ENCODE assay signal across 8 mouse cellular contexts in genomic region chr17:35835424-35836140, GRCm38 (mm10). TPM values are rescaled to one million over a fixed set of nuclear protein-coding genes. Genes with fewer than 3 reads are reported as not detected.
A peak's percentile ranks its signal among the peaks of the same experiment; 100 is the strongest.
DNase-seq lines count a peak whose midpoint lies in the region; ATAC-seq and TF ChIP-seq lines count a peak whose summit lies in the region.

No protein-coding gene starts in this region.

- 71% methylated on average over 26 of the region's 26 CpGs for WGBS in heart, embryonic 13.5 days
- WGBS in bone marrow, adult 2 months = 76% methylated on average over 26 of the region's 26 CpGs
- 65% methylated on average over 26 of the region's 26 CpGs for WGBS in forebrain, postnatal 0 days
- 74% methylated on average over 26 of the region's 26 CpGs for WGBS in limb, embryonic 14.5 days

- 0 out of 2 replicates have a peak overlapping the region, but pooled peaks have one; percentile 3 for H3K27ac ChIP-seq in heart, embryonic 13.5 days (replicated peaks)
- no peak overlapping the region for H3K27ac ChIP-seq in bone marrow, adult 2 months (ENCODE audit: control insufficient read depth, insufficient read depth, low read depth, low read length, poor library complexity)
- H3K27ac ChIP-seq in forebrain, postnatal 0 days (ENCODE audit: low read depth, low read length) = no peak overlapping the region
- no peak overlapping the region for H3K27ac ChIP-seq in limb, embryonic 14.5 days (replicated peaks; ENCODE audit: low read depth, low read length)

- H3K36me3 ChIP-seq in heart, embryonic 13.5 days = peaks cover 63% of the 10 kb centered on the region
- H3K36me3 ChIP-seq in forebrain, postnatal 0 days (ENCODE audit: insufficient read depth) = peaks cover 52% of the 10 kb centered on the region
- H3K36me3 ChIP-seq in limb, embryonic 14.5 days (ENCODE audit: control insufficient read depth, insufficient read depth, low read length) = peaks cover 60% of the 10 kb centered on the region

- H3K27me3 ChIP-seq in heart, embryonic 13.5 days (replicated peaks) = no peaks in the 10 kb centered on the region
- H3K27me3 ChIP-seq in forebrain, postnatal 0 days (ENCODE audit: insufficient read depth, low read length) = no peaks in the 10 kb centered on the region
- no peaks in the 10 kb centered on the region for H3K27me3 ChIP-seq in limb, embryonic 14.5 days (ENCODE audit: control insufficient read depth, insufficient read depth, low read length)

- no peak for DNase-seq in heart, postnatal 25 days (ENCODE audit: low spot score)
- no peak for DNase-seq in forebrain, postnatal 0 days
- DNase-seq in limb, embryonic 14.5 days (ENCODE audit: low spot score) = no peak
- no peak for DNase-seq in ovary, postnatal 14 days (ENCODE audit: low spot score)
- DNase-seq in layer of hippocampus, adult 8-10 months (ENCODE audit: low spot score in 2 of 2) = no peak
- no peak for DNase-seq in spleen, postnatal 36 days (ENCODE audit: low spot score in 2 of 2)

- H3K4me2 ChIP-seq in heart, embryonic 13.5 days = peak overlapping the region; percentile 90
- peak overlapping the region; percentile 77 for H3K4me2 ChIP-seq in forebrain, postnatal 0 days (ENCODE audit: low read depth)
- H3K4me2 ChIP-seq in limb, embryonic 14.5 days (replicated peaks; ENCODE audit: low read depth, low read length, severe bottlenecking) = peak overlapping the region; percentile 74

- no peaks in the 10 kb centered on the region for H3K9me3 ChIP-seq in heart, embryonic 13.5 days
- H3K9me3 ChIP-seq in forebrain, postnatal 0 days (ENCODE audit: low read length) = no peaks in the 10 kb centered on the region
- H3K9me3 ChIP-seq in limb, embryonic 14.5 days (ENCODE audit: control insufficient read depth, low read length) = no peaks in the 10 kb centered on the region

- peaks cover 52% of the 10 kb centered on the region for H3K4me1 ChIP-seq in heart, embryonic 13.5 days
- H3K4me1 ChIP-seq in bone marrow, adult 2 months (ENCODE audit: control insufficient read depth, insufficient read depth, low read length) = peaks cover 4% of the 10 kb centered on the region; the same call in 1 of the 2 replicates
- peaks cover 18% of the 10 kb centered on the region; the same call in 1 of the 2 replicates for H3K4me1 ChIP-seq in forebrain, postnatal 0 days (ENCODE audit: insufficient read depth)
- peaks cover 26% of the 10 kb centered on the region for H3K4me1 ChIP-seq in limb, embryonic 14.5 days (ENCODE audit: control insufficient read depth, insufficient read depth, low read length)

- peak overlapping the region; percentile 99 for H3K9ac ChIP-seq in heart, embryonic 13.5 days
- peak overlapping the region; percentile 93 for H3K9ac ChIP-seq in forebrain, postnatal 0 days
- 0 out of 2 replicates have a peak overlapping the region, but pooled peaks have one; percentile 25 for H3K9ac ChIP-seq in limb, embryonic 14.5 days (ENCODE audit: low read depth, low read length, severe bottlenecking)

- TF ChIP-seq POLR2A in bone marrow, adult 2 months (IDR thresholded peaks at IDR 0.05; ENCODE audit: borderline replicate concordance, control insufficient read depth, low read depth, low read length) = no peak
- TF ChIP-seq POLR2A in limb, embryonic 14.5 days (IDR thresholded peaks at IDR 0.05; ENCODE audit: borderline replicate concordance, extremely low read depth, insufficient read depth, insufficient read length) = no peak

- intact Hi-C loops in heart, postnatal 25 days (cut with DNase I) = loop anchor here (1.0 to 10.0 kb wide), 3 partner anchors 37 to 149 kb away; partner anchors contain the start of genes Mrps18b, Ppp1r10 and Prr3

- TF ChIP-seq CTCF in bone marrow, adult 2 months (IDR thresholded peaks at IDR 0.05; ENCODE audit: control insufficient read depth, insufficient read depth, low read length) = no peak
- TF ChIP-seq CTCF in forebrain, postnatal 0 days (IDR thresholded peaks at IDR 0.05; ENCODE audit: low read depth) = no peak

- no peak for ATAC-seq in heart, embryonic 13.5 days (ENCODE audit: extremely low read depth, insufficient number of reproducible peaks, low FRiP score, low TSS enrichment)
- ATAC-seq in forebrain, postnatal 0 days = no peak
- ATAC-seq in limb, embryonic 14.5 days (ENCODE audit: low FRiP score, low read depth) = no peak

- H3K4me3 ChIP-seq in heart, embryonic 13.5 days = peak overlapping the region; percentile 94
- peak overlapping the region; percentile 25 for H3K4me3 ChIP-seq in bone marrow, adult 2 months (replicated peaks; ENCODE audit: control insufficient read depth, low read depth, low read length)
- H3K4me3 ChIP-seq in forebrain, postnatal 0 days (ENCODE audit: low read depth, low read length) = peak overlapping the region; percentile 90
- peak overlapping the region; percentile 52 for H3K4me3 ChIP-seq in limb, embryonic 14.5 days (replicated peaks; ENCODE audit: low read length)

RNA-seq across cellular contexts. Expression of gene Tubb5, which starts 2.5 kb away (rescaled TPM):
- polyA plus RNA-seq in heart, embryonic 13.5 days (2015; fragmentation: Nextera tagmentation; extraction: Ambion mirVana) = 741 and 743 TPM in 2 replicates
- 100 to 1,000 TPM; 102 to 103 TPM for total RNA-seq in heart, postnatal 25 days (2021)
- polyA plus RNA-seq in bone marrow, adult 2 months (2011; ENCODE audit: insufficient read depth, insufficient read length, low replicate concordance, missing spikeins) = 380 and 447 TPM in 2 replicates
- 3,707 and 3,724 TPM in 2 replicates for total RNA-seq in forebrain, postnatal 0 days (2014; rRNA removed)
- 2,151 and 2,226 TPM in 2 replicates for polyA plus RNA-seq in forebrain, postnatal 0 days (2015; fragmentation: Nextera tagmentation; extraction: Ambion mirVana)
- polyA plus RNA-seq in limb, embryonic 14.5 days (2012; rRNA removed) = 1,341 and 1,699 TPM in 2 replicates
- polyA plus RNA-seq in limb, embryonic 14.5 days (2014; fragmentation: Nextera tagmentation; extraction: Ambion mirVana) = 808 and 880 TPM in 2 replicates
- 100 to 1,000 TPM; 339 to 357 (median 343) TPM for total RNA-seq in layer of hippocampus, adult 8-10 months (2022)

RNA-seq across cellular contexts. Expression of gene Mdc1, which starts 5.7 kb away (rescaled TPM):
- polyA plus RNA-seq in heart, embryonic 13.5 days (2015; fragmentation: Nextera tagmentation; extraction: Ambion mirVana) = 17.7 and 18.4 TPM in 2 replicates
- total RNA-seq in heart, postnatal 25 days (2021) = 10 to 100 TPM; 11.8 to 14.6 TPM
- 17.2 and 24.2 TPM in 2 replicates for polyA plus RNA-seq in bone marrow, adult 2 months (2011; ENCODE audit: insufficient read depth, insufficient read length, low replicate concordance, missing spikeins)
- total RNA-seq in forebrain, postnatal 0 days (2014; rRNA removed) = 15.3 and 20.4 TPM in 2 replicates
- polyA plus RNA-seq in forebrain, postnatal 0 days (2015; fragmentation: Nextera tagmentation; extraction: Ambion mirVana) = 3.0 and 4.4 TPM in 2 replicates
- polyA plus RNA-seq in limb, embryonic 14.5 days (2012; rRNA removed) = 24.9 and 28.8 TPM in 2 replicates
- polyA plus RNA-seq in limb, embryonic 14.5 days (2014; fragmentation: Nextera tagmentation; extraction: Ambion mirVana) = 12.2 and 13.9 TPM in 2 replicates
- 10 to 100 TPM; 16.9 to 20.1 (median 18.3) TPM for total RNA-seq in layer of hippocampus, adult 8-10 months (2022)

RNA-seq across cellular contexts. Expression of gene Flot1, which starts 12.6 kb away (rescaled TPM):
- polyA plus RNA-seq in heart, embryonic 13.5 days (2015; fragmentation: Nextera tagmentation; extraction: Ambion mirVana) = 81.1 and 99.0 TPM in 2 replicates
- total RNA-seq in heart, postnatal 25 days (2021) = 100 to 1,000 TPM; 125 to 141 TPM
- polyA plus RNA-seq in bone marrow, adult 2 months (2011; ENCODE audit: insufficient read depth, insufficient read length, low replicate concordance, missing spikeins) = 41.7 and 90.0 TPM in 2 replicates
- total RNA-seq in forebrain, postnatal 0 days (2014; rRNA removed) = 90.4 and 103 TPM in 2 replicates
- polyA plus RNA-seq in forebrain, postnatal 0 days (2015; fragmentation: Nextera tagmentation; extraction: Ambion mirVana) = 104 and 113 TPM in 2 replicates
- 61.8 and 66.3 TPM in 2 replicates for polyA plus RNA-seq in limb, embryonic 14.5 days (2012; rRNA removed)
- 47.2 and 53.7 TPM in 2 replicates for polyA plus RNA-seq in limb, embryonic 14.5 days (2014; fragmentation: Nextera tagmentation; extraction: Ambion mirVana)
- 100 to 1,000 TPM; 124 to 142 (median 137) TPM for total RNA-seq in layer of hippocampus, adult 8-10 months (2022)

RNA-seq across cellular contexts. Expression of gene Ier3, which starts 14.1 kb away (rescaled TPM):
- polyA plus RNA-seq in heart, embryonic 13.5 days (2015; fragmentation: Nextera tagmentation; extraction: Ambion mirVana) = 41.7 and 49.9 TPM in 2 replicates
- total RNA-seq in heart, postnatal 25 days (2021) = 10 to 100 TPM; 21.7 to 39.7 TPM
- 8.7 and 17.1 TPM in 2 replicates for polyA plus RNA-seq in bone marrow, adult 2 months (2011; ENCODE audit: insufficient read depth, insufficient read length, low replicate concordance, missing spikeins)
- total RNA-seq in forebrain, postnatal 0 days (2014; rRNA removed) = 8.9 and 9.0 TPM in 2 replicates
- polyA plus RNA-seq in forebrain, postnatal 0 days (2015; fragmentation: Nextera tagmentation; extraction: Ambion mirVana) = 13.0 and 13.1 TPM in 2 replicates
- 10.8 and 12.2 TPM in 2 replicates for polyA plus RNA-seq in limb, embryonic 14.5 days (2012; rRNA removed)
- 8.8 and 8.9 TPM in 2 replicates for polyA plus RNA-seq in limb, embryonic 14.5 days (2014; fragmentation: Nextera tagmentation; extraction: Ambion mirVana)
- 10 to 100 TPM in 1 of 4 experiments, 1 to 10 TPM in 3; 4.9 to 11.0 (median 7.3) TPM for total RNA-seq in layer of hippocampus, adult 8-10 months (2022)

RNA-seq across cellular contexts. Expression of gene Nrm, which starts 25.5 kb away (rescaled TPM):
- polyA plus RNA-seq in heart, embryonic 13.5 days (2015; fragmentation: Nextera tagmentation; extraction: Ambion mirVana) = 43.5 and 50.5 TPM in 2 replicates
- total RNA-seq in heart, postnatal 25 days (2021) = 1 to 10 TPM; 2.3 to 2.8 TPM
- polyA plus RNA-seq in bone marrow, adult 2 months (2011; ENCODE audit: insufficient read depth, insufficient read length, low replicate concordance, missing spikeins) = 16.0 and 22.4 TPM in 2 replicates
- total RNA-seq in forebrain, postnatal 0 days (2014; rRNA removed) = 6.1 and 9.7 TPM in 2 replicates
- 13.1 and 15.6 TPM in 2 replicates for polyA plus RNA-seq in forebrain, postnatal 0 days (2015; fragmentation: Nextera tagmentation; extraction: Ambion mirVana)
- 77.5 and 80.7 TPM in 2 replicates for polyA plus RNA-seq in limb, embryonic 14.5 days (2012; rRNA removed)
- 49.5 and 56.4 TPM in 2 replicates for polyA plus RNA-seq in limb, embryonic 14.5 days (2014; fragmentation: Nextera tagmentation; extraction: Ambion mirVana)
- 1 to 10 TPM; 1.8 to 3.7 (median 1.9) TPM for total RNA-seq in layer of hippocampus, adult 8-10 months (2022)

Comparison
In these comparisons a context has a peak if more than half of its experiments do, and no peak if none do; other contexts are left out.
1. H3K4me3 ChIP-seq: peak in every context shown above with its lines; median percentile 94 in heart, embryonic 13.5 days; 90 in forebrain, postnatal 0 days; 52 in limb, embryonic 14.5 days; 25 in bone marrow, adult 2 months.
2. H3K9ac ChIP-seq: peak in every context shown above with its lines; median percentile 99 in heart, embryonic 13.5 days; 93 in forebrain, postnatal 0 days; 25 in limb, embryonic 14.5 days.